Mouse (Mus musculus) heart, postnatal 14 days (tissue): ENCODE results near the gene Nfe2l2. TPM values are rescaled to one million over a fixed set of nuclear protein-coding genes. Genes with fewer than 3 reads are reported as not detected.

Experiments used
- DNase-seq, 2 experiments: peaks; one replicate each; pipeline ENCODE4 v3.0.0; 2021 to 2022
- intact Hi-C: fragments of 180-260 bp; cut with DNase I; formaldehyde crosslinking; loops from one replicate; pipeline ENCODE4 v1.15.1; 2025
- microRNA-seq, 2 experiments: library from miRNA; unstranded; fragments of <30 nt; microRNA quantifications; one replicate each; pipeline ENCODE4 v1.2.0; 2021 to 2022
- total RNA-seq, 2 experiments: library from RNA; stranded (reverse); gene quantifications; 2 replicates each; pipeline ENCODE4 v1.2.3; 2021

Gene Nfe2l2
- total RNA-seq, 2 experiments from 2014 or later, result 67.5 to 78.8 TPM

DNA sequence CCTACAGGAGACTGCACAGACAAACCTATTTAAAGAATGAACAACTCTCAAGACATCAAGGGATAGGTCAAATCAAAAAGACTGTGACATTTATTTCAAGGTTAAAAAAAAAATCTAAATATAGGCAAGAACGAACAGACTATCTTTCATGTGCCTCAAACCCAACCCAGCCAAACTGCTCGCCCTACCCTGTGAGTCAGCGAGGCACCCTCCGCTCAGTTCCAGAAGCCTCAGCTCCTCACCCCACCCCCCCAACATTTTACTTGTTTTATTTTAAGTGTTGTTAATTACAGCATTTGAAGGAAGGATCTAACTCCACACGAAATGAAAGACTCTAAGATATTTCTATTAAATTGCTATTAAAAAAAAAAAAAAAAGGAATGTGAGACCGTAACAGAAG is 73.0 kb downstream of the Nfe2l2 start:
- intact Hi-C loops, result no loop called here
- DNase-seq, result no peak

DNA sequence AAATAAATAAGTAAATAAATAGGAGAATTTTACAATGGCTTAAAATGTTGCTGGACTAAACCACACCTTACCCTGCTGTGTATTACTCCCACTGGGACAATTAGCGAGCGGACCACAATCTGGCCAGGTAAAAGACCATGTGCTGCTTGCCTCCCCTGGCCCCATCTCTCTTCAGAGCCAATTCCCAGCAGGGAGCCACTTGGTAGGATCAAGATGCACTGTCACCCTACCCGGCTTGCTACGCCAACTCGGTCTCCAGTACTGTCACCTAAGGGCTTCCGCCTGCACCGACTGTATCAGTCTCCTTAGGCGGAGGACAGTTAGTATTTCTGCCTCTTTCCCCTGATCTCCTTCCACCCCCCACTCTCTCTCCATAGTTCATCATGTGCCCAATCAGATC is 76.0 kb downstream of the Nfe2l2 start:
- intact Hi-C loops, result no loop called here
- no peak for DNase-seq

GRCm38 (mm10) chr2:75626597-75627440 is 77.6 kb downstream of the Nfe2l2 start:
- intact Hi-C loops, result no loop called here
- DNase-seq, result no peak

Small RNA genes within 50 kb of the gene (microRNA-seq; reads per million reads assigned to microRNA genes)
- 0 to 0.12 reads per million in 2 experiments for gene Gm24574

Other genes starting within 250 kb of the Nfe2l2 start
- 100 to 1,000 TPM; 192 to 229 TPM for gene Hnrnpa3, start 45.4 kb downstream of the Nfe2l2 start, total RNA-seq
- gene Agps, start 127.5 kb upstream of the Nfe2l2 start, total RNA-seq, result 10 to 100 TPM; 38.6 to 39.2 TPM
- 10 to 100 TPM; 11.0 to 13.7 TPM for gene Ttc30b, start 233.9 kb upstream of the Nfe2l2 start, total RNA-seq